Mouse (Mus musculus) limb, embryonic 13.5 days (tissue): ENCODE results near the gene Bckdk. TPM values are rescaled to one million over a fixed set of nuclear protein-coding genes. Genes with fewer than 3 reads are reported as not detected.

Experiments
- ATAC-seq: fragments of 200-750 bp; cut with Nextera tagmentation; 2 replicates; pipeline ENCODE4 v1.8.0; 2017; ENCODE audit warnings: low read depth, moderate number of reproducible peaks, moderate TSS enrichment; ENCODE audit not compliant: low FRiP score
- H3K27ac ChIP-seq: fragments of 300-500 bp; sonication (generic); 2 replicates; pipeline ENCODE4 v1.5.1; 2015; ENCODE audit warnings: inconsistent platforms, mild to moderate bottlenecking, moderate library complexity
- H3K27me3 ChIP-seq: fragments of 300-500 bp; sonication (generic); 2 replicates; pipeline ENCODE4 v1.6.1; 2015; ENCODE audit warnings: mild to moderate bottlenecking, inconsistent platforms
- H3K36me3 ChIP-seq: fragments of 300-500 bp; sonication (generic); 2 replicates; pipeline ENCODE4 v1.6.1; 2015; ENCODE audit warnings: inconsistent platforms, mild to moderate bottlenecking, moderate library complexity
- H3K4me1 ChIP-seq: fragments of 300-500 bp; sonication (generic); 2 replicates; pipeline ENCODE4 v1.6.1; 2015; ENCODE audit warnings: inconsistent platforms
- H3K4me2 ChIP-seq: fragments of 300-500 bp; sonication (generic); replicated peaks from 2 replicates; pipeline ENCODE4 v1.6.1; 2015; ENCODE audit warnings: inconsistent platforms, mild to moderate bottlenecking, moderate library complexity
- H3K4me3 ChIP-seq: fragments of 300-500 bp; sonication (generic); 2 replicates; pipeline ENCODE4 v1.5.1; 2015; ENCODE audit warnings: moderate library complexity, mild to moderate bottlenecking, inconsistent platforms
- H3K9ac ChIP-seq: fragments of 300-500 bp; sonication (generic); 2 replicates; pipeline ENCODE4 v1.6.1; 2015; ENCODE audit warnings: mild to moderate bottlenecking, inconsistent platforms
- H3K9me3 ChIP-seq: fragments of 300-500 bp; sonication (generic); 2 replicates; pipeline ENCODE4 v1.6.1; 2016; ENCODE audit warnings: inconsistent platforms
- WGBS: fragments of 180-500 bp; shearing (Covaris S2); methylation state at CpG from one replicate; pipeline ENCODE4 v1.1.7; 2015; 5-methylcytosine and 5-hydroxymethylcytosine counted together
- polyA plus RNA-seq: library from polyadenylated mRNA; unstranded; fragments of >200 nt; fragmentation: Nextera tagmentation; extraction: Ambion mirVana; gene quantifications from 2 replicates; pipeline ENCODE4 v1.2.1, GENCODE M21; 2015

The Bckdk gene
- polyA plus RNA-seq, 1 experiment from 2014 or later = 85.3 TPM

- Histone ChIP-seq H3K27me3 (peaks cover 4% of the 10 kb centered on the region), H3K27ac (no peak overlapping the region), H3K9me3 (no peaks in the 10 kb centered on the region), H3K36me3 (peaks cover 77% of the 10 kb centered on the region), H3K4me2 (no peak overlapping the region), H3K4me1 (no peaks in the 10 kb centered on the region), H3K9ac (no peak overlapping the region), H3K4me3 (no peak overlapping the region)
- ATAC-seq = no peak
- 80% methylated on average over 6 of the region's 6 CpGs for WGBS
These were observed 18.8 kb downstream of the Bckdk start for GRCm38 (mm10) chr7:127922451-127923275.

GRCm38 (mm10) chr7:127923714-127924113, 19.8 kb downstream of the Bckdk start:
- H3K9ac ChIP-seq = no peak overlapping the region
- H3K4me1 ChIP-seq = peaks cover 2% of the 10 kb centered on the region; the same call in 1 of the 2 replicates
- H3K27ac ChIP-seq = no peak overlapping the region
- H3K27me3 ChIP-seq = peaks cover 14% of the 10 kb centered on the region
- no peak overlapping the region for H3K4me3 ChIP-seq
- peaks cover 72% of the 10 kb centered on the region for H3K36me3 ChIP-seq
- H3K9me3 ChIP-seq = no peaks in the 10 kb centered on the region
- no peak overlapping the region for H3K4me2 ChIP-seq
- 88% methylated on average over 5 of the region's 5 CpGs for WGBS
- ATAC-seq = no peak

- H3K4me2 ChIP-seq = no peak overlapping the region
- ATAC-seq = no peak
- peaks cover 30% of the 10 kb centered on the region for H3K27me3 ChIP-seq
- peaks cover 12% of the 10 kb centered on the region for H3K4me1 ChIP-seq
- peaks cover 65% of the 10 kb centered on the region for H3K36me3 ChIP-seq
- H3K27ac ChIP-seq = no peak overlapping the region
- H3K9ac ChIP-seq = no peak overlapping the region
- no peak overlapping the region for H3K4me3 ChIP-seq
- WGBS = 77% methylated on average over 5 of the region's 5 CpGs
- no peaks in the 10 kb centered on the region for H3K9me3 ChIP-seq
These were observed 21.4 kb downstream of the Bckdk start for GRCm38 (mm10) chr7:127925252-127925651.

- Histone ChIP-seq H3K4me1 (peaks cover 12% of the 10 kb centered on the region), H3K4me2 (no peak overlapping the region), H3K36me3 (peaks cover 57% of the 10 kb centered on the region), H3K9ac (no peak overlapping the region), H3K27me3 (peaks cover 34% of the 10 kb centered on the region), H3K27ac (no peak overlapping the region), H3K4me3 (no peak overlapping the region), H3K9me3 (no peaks in the 10 kb centered on the region)
- no peak for ATAC-seq
- WGBS = 89% methylated on average over 8 of the region's 8 CpGs
These were observed 22.2 kb downstream of the Bckdk start for GRCm38 (mm10) chr7:127926066-127926465.

- Histone ChIP-seq H3K27ac (no peak overlapping the region), H3K4me1 (peaks cover 12% of the 10 kb centered on the region), H3K36me3 (peaks cover 49% of the 10 kb centered on the region), H3K4me3 (no peak overlapping the region), H3K27me3 (peaks cover 34% of the 10 kb centered on the region), H3K9ac (no peak overlapping the region), H3K4me2 (no peak overlapping the region), H3K9me3 (no peaks in the 10 kb centered on the region)
- no peak for ATAC-seq
- 87% methylated on average over 11 of the region's 11 CpGs for WGBS
These were observed 23.0 kb downstream of the Bckdk start for GRCm38 (mm10) chr7:127926846-127927245.

GRCm38 (mm10) chr7:127927726-127928125, 23.8 kb downstream of the Bckdk start:
- Histone ChIP-seq H3K36me3 (peaks cover 41% of the 10 kb centered on the region), H3K9me3 (no peaks in the 10 kb centered on the region), H3K4me3 (no peak overlapping the region), H3K4me1 (peaks cover 12% of the 10 kb centered on the region), H3K9ac (no peak overlapping the region), H3K27ac (no peak overlapping the region), H3K4me2 (no peak overlapping the region), H3K27me3 (peaks cover 34% of the 10 kb centered on the region)
- WGBS = 91% methylated on average over 11 of the region's 11 CpGs
- no peak for ATAC-seq

GRCm38 (mm10) chr7:127928596-127928995, 24.7 kb downstream of the Bckdk start:
- H3K4me1 ChIP-seq = peaks cover 12% of the 10 kb centered on the region
- no peak overlapping the region for H3K27ac ChIP-seq
- H3K4me3 ChIP-seq = peak overlapping the region; percentile 38
- ATAC-seq = no peak
- H3K9ac ChIP-seq = peak overlapping the region; percentile 54; the same call in 1 of the 2 replicates
- H3K27me3 ChIP-seq = peaks cover 34% of the 10 kb centered on the region
- WGBS = 40% methylated on average over 5 of the region's 5 CpGs
- H3K36me3 ChIP-seq = peaks cover 33% of the 10 kb centered on the region
- peak overlapping the region; percentile 56 for H3K4me2 ChIP-seq
- no peaks in the 10 kb centered on the region for H3K9me3 ChIP-seq

GRCm38 (mm10) chr7:127929923-127930322, 26.0 kb downstream of the Bckdk start, which contains the start of gene Prss8:
Prss8 (minus strand) TSS chr7:127930104.
- Histone ChIP-seq H3K4me3 (peak within 1 kb of the TSS; percentile 38), H3K27me3 (peaks cover 34% of the 10 kb centered on the region), H3K36me3 (peaks cover 23% of the 10 kb centered on the region), H3K4me1 (peaks cover 19% of the 10 kb centered on the region), H3K27ac (no peak within 1 kb of the TSS), H3K4me2 (peak within 1 kb of the TSS; percentile 56), H3K9ac (peak within 1 kb of the TSS; percentile 54), H3K9me3 (no peaks in the 10 kb centered on the region)
- no peak for ATAC-seq
- 8% methylated on average over 6 of the region's 6 CpGs for WGBS

- Histone ChIP-seq H3K27me3 (peaks cover 34% of the 10 kb centered on the region), H3K36me3 (peaks cover 15% of the 10 kb centered on the region), H3K4me1 (peaks cover 21% of the 10 kb centered on the region), H3K4me3 (no peak overlapping the region), H3K27ac (no peak overlapping the region), H3K4me2 (no peak overlapping the region), H3K9me3 (no peaks in the 10 kb centered on the region), H3K9ac (no peak overlapping the region)
- 80% methylated on average over 5 of the region's 5 CpGs for WGBS
- no peak for ATAC-seq
These were observed 26.8 kb downstream of the Bckdk start for GRCm38 (mm10) chr7:127930636-127931035.

GRCm38 (mm10) chr7:127931351-127932135, 27.7 kb downstream of the Bckdk start:
- no peak for ATAC-seq

GRCm38 (mm10) chr7:127932273-127933031, 28.6 kb downstream of the Bckdk start:
- H3K4me2 ChIP-seq = no peak overlapping the region
- 0 out of 2 replicates have a peak overlapping the region, but pooled peaks have one; percentile 8 for H3K9ac ChIP-seq
- H3K9me3 ChIP-seq = no peaks in the 10 kb centered on the region
- peaks cover 33% of the 10 kb centered on the region for H3K27me3 ChIP-seq
- no peak overlapping the region for H3K27ac ChIP-seq
- H3K36me3 ChIP-seq = no peaks in the 10 kb centered on the region
- ATAC-seq = no peak
- no peak overlapping the region for H3K4me3 ChIP-seq
- peaks cover 28% of the 10 kb centered on the region for H3K4me1 ChIP-seq
- 19% methylated on average over 13 of the region's 13 CpGs for WGBS

More at GRCm38 (mm10) chr7:127931351-127932135, 27.7 kb downstream of the Bckdk start:
- no peak overlapping the region for H3K4me3 ChIP-seq
- no peak overlapping the region for H3K27ac ChIP-seq
- WGBS = 44% methylated on average over 13 of the region's 13 CpGs
- no peaks in the 10 kb centered on the region for H3K9me3 ChIP-seq
- peaks cover 6% of the 10 kb centered on the region for H3K36me3 ChIP-seq
- H3K27me3 ChIP-seq = peaks cover 34% of the 10 kb centered on the region
- H3K9ac ChIP-seq = no peak overlapping the region
- H3K4me1 ChIP-seq = peaks cover 28% of the 10 kb centered on the region
- no peak overlapping the region for H3K4me2 ChIP-seq
